Mouse (Mus musculus) left cerebral cortex, postnatal 25 days (tissue): Measurements from ENCODE around the gene Gatd1. TPM values are rescaled to one million over a fixed set of nuclear protein-coding genes. Genes with fewer than 3 reads are reported as not detected.

Experiments used
- DNase-seq, 2 experiments: peaks; one replicate each; pipeline ENCODE4 v3.0.0; 2022; ENCODE audit warnings: low spot score in 2 of 2, mixed read lengths in 1 of 2
- intact Hi-C: fragments of 180-260 bp; cut with DNase I; formaldehyde crosslinking; loops from one replicate; pipeline ENCODE4 v1.15.1; 2025
- total RNA-seq, 2 experiments: library from RNA; stranded (reverse); gene quantifications; 2 replicates each; pipeline ENCODE4 v1.2.3; 2021

Gene Gatd1
- total RNA-seq, 2 experiments from 2014 or later: 41.3 to 48.4 TPM

- DNase-seq: no peak
- intact Hi-C loops: loop anchor here (2.0 to 5.0 kb wide), 2 partner anchors 96 to 135 kb away; partner anchors contain the start of genes Irf7 and Phrf1
Observed at GRCm38 (mm10) chr7:141363752-141364125, 50.2 kb downstream of the Gatd1 start.

DNA sequence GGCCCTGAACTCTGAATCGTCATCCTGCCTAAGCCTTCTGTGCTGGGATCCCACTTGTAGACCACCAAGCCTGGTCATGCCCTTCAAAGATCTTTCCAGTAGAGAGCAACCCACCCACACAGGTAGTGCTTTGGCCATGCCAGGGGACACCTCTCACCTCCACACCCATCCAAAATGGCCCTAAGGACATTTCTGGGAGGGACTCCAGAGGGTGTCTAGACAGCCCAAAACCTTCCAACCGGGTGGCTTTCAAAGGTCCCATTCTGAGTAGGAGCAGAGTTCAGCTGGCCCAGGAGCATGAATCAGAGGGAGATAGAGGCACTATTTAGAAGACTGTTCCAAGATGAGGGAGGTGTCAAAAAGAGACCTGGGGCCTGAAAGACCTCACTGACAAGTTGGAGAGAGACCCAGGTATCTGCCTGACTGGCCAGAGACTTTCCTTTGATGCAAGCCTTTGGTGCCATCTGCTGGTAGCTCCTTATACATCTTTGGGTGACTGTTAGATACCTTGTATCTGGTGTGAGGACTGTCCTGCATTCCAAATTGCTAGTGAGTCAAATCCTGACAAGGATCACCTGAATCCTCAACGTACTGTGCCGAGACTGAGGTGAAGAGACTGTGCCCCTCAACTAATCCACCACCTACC lies 50.7 kb downstream of the Gatd1 start:
- intact Hi-C loops: loop anchor here (2.0 to 5.0 kb wide), 2 partner anchors 96 to 134 kb away; partner anchors contain the start of genes Irf7 and Phrf1
- peak; percentile 77 to 85 for DNase-seq

DNA sequence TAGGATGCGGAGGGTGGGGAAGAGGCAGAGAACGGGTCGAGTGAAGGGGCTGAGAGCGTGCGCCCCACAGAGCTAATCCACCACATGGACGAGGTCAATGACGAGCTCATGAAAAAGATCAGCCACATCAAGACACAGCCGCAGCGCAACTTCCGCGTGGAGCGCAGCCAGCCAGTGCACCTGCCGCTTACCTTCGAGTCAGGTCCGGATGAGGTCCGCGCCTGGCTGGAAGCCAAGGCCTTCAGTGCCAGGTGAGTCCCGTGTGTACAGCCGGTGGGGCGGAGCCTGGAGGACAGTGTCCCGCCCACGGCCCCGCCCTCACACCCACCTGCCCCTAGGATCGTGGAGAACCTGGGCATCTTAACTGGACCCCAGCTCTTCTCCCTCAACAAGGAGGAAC lies 52.4 kb downstream of the Gatd1 start:
- intact Hi-C loops: loop anchor here (5.0 kb wide), 1 partner anchor 94 kb away; the partner anchor contains the start of gene Irf7

More for the DNA sequence above, 52.4 kb downstream of the Gatd1 start:
- no peak for DNase-seq

Other genes starting within 250 kb of the Gatd1 start
- gene Rnh1, start 241.3 kb downstream of the Gatd1 start, total RNA-seq: 10 to 100 TPM; 30.5 to 32.9 TPM
- gene Hras, start 220.1 kb downstream of the Gatd1 start, total RNA-seq: 100 to 1,000 TPM; 279 to 287 TPM
- gene Lrrc56, start 220.0 kb downstream of the Gatd1 start, total RNA-seq: 1 to 10 TPM; 3.1 to 4.4 TPM
- gene Lmntd2, start 200.1 kb downstream of the Gatd1 start, total RNA-seq: not detected
- gene Rassf7, start 198.3 kb downstream of the Gatd1 start, total RNA-seq: 1 to 10 TPM in 1 of 2 experiments, under 1 TPM in 1; 0.78 to 1.5 TPM
- gene Phrf1, start 185.4 kb downstream of the Gatd1 start, total RNA-seq: 10 to 100 TPM; 75.5 to 76.4 TPM
- gene Irf7, start 147.7 kb downstream of the Gatd1 start, total RNA-seq: 1 to 10 TPM in 1 of 2 experiments, under 1 TPM in 1; 0.78 to 1.1 TPM
- gene Cdhr5, start 137.3 kb downstream of the Gatd1 start, total RNA-seq: not detected
- not detected for gene Sct, start 135.0 kb downstream of the Gatd1 start, total RNA-seq
- gene Drd4, start 122.1 kb downstream of the Gatd1 start, total RNA-seq: under 1 TPM; 0.41 to 0.66 TPM
- gene Deaf1, start 86.4 kb downstream of the Gatd1 start, total RNA-seq: 10 to 100 TPM; 71.8 to 76.6 TPM
- gene Tmem80, start 86.4 kb downstream of the Gatd1 start, total RNA-seq: 10 to 100 TPM; 33.4 to 34.6 TPM
- 1 to 10 TPM; 3.0 to 3.3 TPM for gene Eps8l2, start 75.3 kb downstream of the Gatd1 start, total RNA-seq
- gene Taldo1, start 21.9 kb downstream of the Gatd1 start, total RNA-seq: 100 to 1,000 TPM; 103 TPM
- gene Cend1, start 15.4 kb upstream of the Gatd1 start, total RNA-seq: 100 to 1,000 TPM; 288 to 314 TPM
- 100 to 1,000 TPM; 292 to 311 TPM for gene Slc25a22, start 23.8 kb upstream of the Gatd1 start, total RNA-seq
- under 1 TPM; 0.64 to 0.96 TPM for gene Pidd1, start 29.9 kb upstream of the Gatd1 start, total RNA-seq
- 100 to 1,000 TPM; 488 to 498 TPM for gene Rplp2, start 33.2 kb upstream of the Gatd1 start, total RNA-seq
- gene Pnpla2, start 41.1 kb upstream of the Gatd1 start, total RNA-seq: 10 to 100 TPM; 21.4 to 28.6 TPM
- 1 to 10 TPM; 2.5 to 4.1 TPM for gene Cracr2b, start 47.0 kb upstream of the Gatd1 start, total RNA-seq
- 10 to 100 TPM; 25.3 to 29.6 TPM for gene Cd151, start 53.3 kb upstream of the Gatd1 start, total RNA-seq
- gene Polr2l, start 61.0 kb upstream of the Gatd1 start, total RNA-seq: 10 to 100 TPM; 40.8 to 45.7 TPM
- 10 to 100 TPM; 13.8 to 16.6 TPM for gene Tspan4, start 61.1 kb upstream of the Gatd1 start, total RNA-seq
- gene Chid1, start 125.7 kb upstream of the Gatd1 start, total RNA-seq: 10 to 100 TPM; 66.7 to 68.0 TPM
- gene Ap2a2, start 148.0 kb upstream of the Gatd1 start, total RNA-seq: 100 to 1,000 TPM; 194 to 208 TPM
- not detected for gene Muc6, start 241.2 kb upstream of the Gatd1 start, total RNA-seq